Mouse (Mus musculus) CH12.LX (cell line): ENCODE results near the gene Iqca. TPM values are rescaled to one million over a fixed set of nuclear protein-coding genes. Genes with fewer than 3 reads are reported as not detected.
A peak's percentile ranks its signal among the peaks of the same experiment; 100 is the strongest.

Source experiments
- DNase-seq: peaks from one replicate; pipeline ENCODE4 v3.0.0-alpha.2; 2013; ENCODE audit errors: extremely low read depth
- H3K27ac ChIP-seq: 2 replicates; pipeline ENCODE4 v1.5.1; 2012; ENCODE audit warnings: low read depth, mild to moderate bottlenecking, control low read depth, moderate library complexity; ENCODE audit not compliant: insufficient read depth
- H3K27me3 ChIP-seq: replicated peaks from 2 replicates; pipeline ENCODE3; 2012; ENCODE audit warnings: inconsistent platforms
- H3K36me3 ChIP-seq, 2 experiments: replicated peaks in 1 of 2; 2 replicates each; pipeline versions ENCODE3 to v1.6.1; 2012; ENCODE audit warnings: inconsistent platforms in 1 of 2, low read length in 1 of 2, mild to moderate bottlenecking in 1 of 2, mixed read lengths in 1 of 2, moderate library complexity in 1 of 2; ENCODE audit not compliant: control insufficient read depth in 1 of 2, insufficient read depth in 1 of 2
- H3K4me1 ChIP-seq, 2 experiments: 2 replicates each; pipeline ENCODE4 v1.6.1; 2012; ENCODE audit warnings: inconsistent platforms in 1 of 2, moderate library complexity in 1 of 2; ENCODE audit not compliant: insufficient read depth in 2 of 2, control insufficient read depth in 1 of 2
- H3K4me2 ChIP-seq: 2 replicates; pipeline ENCODE4 v1.6.1; 2012; ENCODE audit warnings: low read depth, mild to moderate bottlenecking, control low read depth; ENCODE audit not compliant: poor library complexity, insufficient read depth, severe bottlenecking
- H3K4me3 ChIP-seq, 3 experiments: fragments of 150-350 bp in 1 of 3; sonication (generic) in 1 of 3; replicated peaks in 1 of 3; 2 replicates each; pipeline versions ENCODE3 to v1.5.1; 2011 to 2012; ENCODE audit warnings: low read depth in 2 of 3, low read length in 2 of 3, mild to moderate bottlenecking in 2 of 3, moderate library complexity in 2 of 3, control low read depth in 1 of 3, improper control_type of control experiment in 1 of 3, inconsistent platforms in 1 of 3, mixed read lengths in 1 of 3; ENCODE audit not compliant: poor library complexity in 1 of 3
- H3K79me2 ChIP-seq: replicated peaks from 2 replicates; pipeline ENCODE4 v1.6.1; 2012; ENCODE audit warnings: mild to moderate bottlenecking, moderate library complexity; ENCODE audit not compliant: control insufficient read depth, poor library complexity, insufficient read depth, severe bottlenecking; ENCODE audit errors: extremely low read depth
- H3K9ac ChIP-seq: 2 replicates; pipeline ENCODE4 v1.6.1; 2012; ENCODE audit warnings: low read depth, mild to moderate bottlenecking, control low read depth, moderate library complexity; ENCODE audit not compliant: insufficient read depth
- H3K9me3 ChIP-seq: replicated peaks from 2 replicates; pipeline ENCODE3; 2012; ENCODE audit warnings: low read length, inconsistent platforms, mixed read lengths
- BHLHE40 ChIP-seq: IDR thresholded peaks from 2 replicates; pipeline ENCODE4 v1.6.1; 2011; ENCODE audit warnings: mild to moderate bottlenecking, low read depth, low read length, improper control_type of control experiment
- CHD2 ChIP-seq: IDR thresholded peaks from 2 replicates; pipeline ENCODE4 v1.6.1; 2011; ENCODE audit warnings: low read length, improper control_type of control experiment
- CTCF ChIP-seq, 2 experiments: IDR thresholded peaks in 1 of 2; conservative IDR thresholded peaks in 1 of 2; 2 replicates each; pipeline ENCODE4 v1.5.1; 2011 to 2012; ENCODE audit warnings: low read depth in 2 of 2, low read length in 2 of 2, improper control_type of control experiment in 1 of 2, inconsistent platforms in 1 of 2, mild to moderate bottlenecking in 1 of 2, moderate library complexity in 1 of 2
- IRF4 ChIP-seq: IDR thresholded peaks from 2 replicates; pipeline ENCODE4 v1.6.1; 2014; ENCODE audit warnings: low read depth, mild to moderate bottlenecking, inconsistent platforms, low read length, improper control_type of control experiment
- JUND ChIP-seq: conservative IDR thresholded peaks from 2 replicates; pipeline ENCODE4 v1.6.1; 2011; ENCODE audit warnings: low read depth, low read length, improper control_type of control experiment
- KAT2A ChIP-seq: IDR thresholded peaks from 2 replicates; pipeline ENCODE4 v1.6.1; 2012; ENCODE audit warnings: low read length, improper control_type of control experiment, inconsistent platforms; ENCODE audit not compliant: insufficient replicate concordance
- MAX ChIP-seq: IDR thresholded peaks from 2 replicates; pipeline ENCODE4 v1.6.1; 2011; ENCODE audit warnings: low read length, improper control_type of control experiment
- MAZ ChIP-seq: IDR thresholded peaks from 2 replicates; pipeline ENCODE4 v1.6.1; 2012; ENCODE audit warnings: low read depth, mild to moderate bottlenecking, inconsistent platforms, low read length, improper control_type of control experiment, moderate library complexity
- MYC ChIP-seq: IDR thresholded peaks from 2 replicates; pipeline ENCODE4 v1.6.1; 2011; ENCODE audit warnings: low read depth, mild to moderate bottlenecking, improper control_type of control experiment, low read length
- PAX5 ChIP-seq: IDR thresholded peaks from 2 replicates; pipeline ENCODE4 v1.6.1; 2012; ENCODE audit warnings: low read length, inconsistent platforms, mixed read lengths
- POLR2A ChIP-seq: IDR thresholded peaks from 2 replicates; pipeline ENCODE4 v1.6.1; 2011; ENCODE audit warnings: low read depth, mild to moderate bottlenecking, improper control_type of control experiment, low read length
- POLR2AphosphoS2 ChIP-seq: IDR thresholded peaks from 2 replicates; pipeline ENCODE4 v1.6.1; 2011; ENCODE audit warnings: low read depth, low read length, improper control_type of control experiment
- RAD21 ChIP-seq: IDR thresholded peaks from 2 replicates; pipeline ENCODE4 v1.6.1; 2011; ENCODE audit warnings: low read depth, mild to moderate bottlenecking, low read length, improper control_type of control experiment, moderate library complexity
- SMC3 ChIP-seq: IDR thresholded peaks from 2 replicates; pipeline ENCODE4 v1.6.1; 2011; ENCODE audit warnings: low read depth, low read length, improper control_type of control experiment
- UBTF ChIP-seq: IDR thresholded peaks from 2 replicates; pipeline ENCODE4 v1.6.1; 2012; ENCODE audit warnings: low read depth, mild to moderate bottlenecking, inconsistent platforms, low read length, improper control_type of control experiment, moderate library complexity
- ZC3H11A ChIP-seq: IDR thresholded peaks from 2 replicates; pipeline ENCODE4 v1.6.1; 2012; ENCODE audit warnings: low read depth, mild to moderate bottlenecking, inconsistent platforms, low read length, improper control_type of control experiment
- ZNF384 ChIP-seq: IDR thresholded peaks from 2 replicates; pipeline ENCODE4 v1.6.1; 2012; ENCODE audit warnings: low read depth, low read length, improper control_type of control experiment, inconsistent platforms
- dilution Hi-C: fragments of 300-500 bp; cut with MboI; formaldehyde crosslinking; loops from 2 replicates; pipeline ENCODE4 v1.14.3; 2020; ENCODE audit warnings: low sequenced_read_pairs; ENCODE audit not compliant: extremely low pct_unique_long_range_greater_than_20kb, extremely low pct_ligation_motif_present
- in situ Hi-C: fragments of 300-500 bp; cut with MboI; formaldehyde crosslinking; loops from 3 replicates; pipeline ENCODE4 v1.14.3; 2019; ENCODE audit warnings: low sequenced_read_pairs, low pct_ligation_motif_present, low pct_unique_long_range_greater_than_20kb, mixed read lengths
- polyA plus RNA-seq: library from polyadenylated mRNA; unstranded; fragments of >175 nt; gene quantifications from 2 replicates; pipeline ENCODE4 v1.2.1, GENCODE M21; 2012; ENCODE audit warnings: low read depth; ENCODE audit not compliant: insufficient read length
- total RNA-seq, 2 experiments: library from RNA; depleted of rRNA; stranded (reverse); fragments of 300-350 nt in 1 of 2; fragments of >200 nt in 1 of 2; gene quantifications; 2 replicates each; pipeline ENCODE4 v1.2.3; 2012 to 2014

The Iqca gene
- total and polyA plus RNA-seq, 3 experiments, result 0.19 TPM; not detected in 2

GRCm38 (mm10) chr1:90074779-90075178 is 78.4 kb downstream of the Iqca start:
- no peak overlapping the region for H3K4me3 ChIP-seq
- no peaks in the 10 kb centered on the region for H3K79me2 ChIP-seq
- in situ Hi-C loops, result no loop called here
- H3K9me3 ChIP-seq, result no peaks in the 10 kb centered on the region
- TF ChIP-seq MYC, result no peak
- no peak for TF ChIP-seq UBTF
- TF ChIP-seq KAT2A, result no peak
- TF ChIP-seq MAX, result no peak
- TF ChIP-seq PAX5, result no peak
- no peak for TF ChIP-seq ZNF384
- TF ChIP-seq IRF4, result no peak
- no peak for TF ChIP-seq RAD21
- TF ChIP-seq MAZ, result no peak
- no peak for TF ChIP-seq POLR2A
- TF ChIP-seq BHLHE40, result no peak
- TF ChIP-seq JUND, result no peak
- no peak for TF ChIP-seq SMC3
- TF ChIP-seq, all 38 proteins: peak for 0
- Histone ChIP-seq H3K36me3 (no peaks in the 10 kb centered on the region), H3K27ac (no peak overlapping the region), H3K27me3 (no peaks in the 10 kb centered on the region), H3K9ac (no peak overlapping the region), H3K4me2 (no peak overlapping the region), H3K4me1 (peaks cover 0 to 4% of the 10 kb centered on the region in 2 experiments; a peak in 1 of 4 replicates)
- dilution Hi-C loops, result no loop called here
- DNase-seq, result no peak

- TF ChIP-seq CTCF (conservative IDR thresholded peaks at IDR 0.05 in 1 of 2, IDR thresholded peaks at IDR 0.05 in 1 of 2; ENCODE audit: low read depth in 2 of 2, low read length in 2 of 2), result no peak
- no peak for TF ChIP-seq CHD2
- Histone ChIP-seq H3K4me2 (no peak overlapping the region), H3K27ac (no peak overlapping the region), H3K27me3 (no peaks in the 10 kb centered on the region), H3K4me1 (no peaks in the 10 kb centered on the region), H3K36me3 (no peaks in the 10 kb centered on the region), H3K9me3 (no peaks in the 10 kb centered on the region), H3K9ac (no peak overlapping the region), H3K79me2 (no peaks in the 10 kb centered on the region), H3K4me3 (no peak overlapping the region)
- in situ Hi-C loops, result no loop called here
- dilution Hi-C loops, result no loop called here
- DNase-seq, result no peak
Observed at GRCm38 (mm10) chr1:90071812-90072580, 81.2 kb downstream of the Iqca start.

GRCm38 (mm10) chr1:90060599-90060998 is 92.6 kb downstream of the Iqca start:
- Histone ChIP-seq H3K4me1 (peaks cover 0 to 4% of the 10 kb centered on the region in 2 experiments; a peak in 1 of 4 replicates), H3K27ac (no peak overlapping the region), H3K27me3 (no peaks in the 10 kb centered on the region), H3K9me3 (peaks cover 9% of the 10 kb centered on the region), H3K9ac (no peak overlapping the region), H3K36me3 (no peaks in the 10 kb centered on the region), H3K4me3 (no peak overlapping the region), H3K79me2 (no peaks in the 10 kb centered on the region), H3K4me2 (no peak overlapping the region)
- in situ Hi-C loops (loop anchor here (5.0 kb wide), 3 partner anchors 142 to 532 kb away; partner anchors contain the start of gene Ackr3), dilution Hi-C loops (no loop called here)
- peak; percentile 96 for TF ChIP-seq RAD21
- peak; percentile 89 for TF ChIP-seq ZC3H11A
- no peak for TF ChIP-seq POLR2AphosphoS2
- TF ChIP-seq SMC3, result peak; percentile 95
- TF ChIP-seq CTCF (conservative IDR thresholded peaks at IDR 0.05 in 1 of 2, IDR thresholded peaks at IDR 0.05 in 1 of 2; ENCODE audit: low read depth in 2 of 2, low read length in 2 of 2), result peak; percentile 66 to 88
- DNase-seq, result peak; percentile 68
